Mouse (Mus musculus): Measurements from ENCODE around the gene Cldn12. TPM values are rescaled to one million over a fixed set of nuclear protein-coding genes. Genes with fewer than 3 reads are reported as not detected.

The Cldn12 gene
- polyA plus RNA-seq (2016; fragmentation: Nextera tagmentation; extraction: Ambion mirVana), result 21.6 and 23.6 TPM in 2 replicates

GRCm38 (mm10) chr5:5514196-5515076, at the start of gene Cldn12:
Gene Cldn12 (minus strand): TSS chr5:5514958.
- no peaks in the 10 kb centered on the region for H3K4me1 ChIP-seq (replicated peaks)
- under 1% methylated on average over 77 of the region's 79 CpGs for WGBS
- peak within 1 kb of the TSS; percentile 78 for H3K4me2 ChIP-seq
- no peaks in the 10 kb centered on the region for H3K27me3 ChIP-seq
- no peaks in the 10 kb centered on the region for H3K9me3 ChIP-seq
- peak within 1 kb of the TSS; percentile 95 for H3K27ac ChIP-seq
- H3K36me3 ChIP-seq, result peaks cover 17% of the 10 kb centered on the region
- H3K4me3 ChIP-seq (replicated peaks), result peak within 1 kb of the TSS; percentile 71
- peak; percentile 96 for ATAC-seq (ENCODE audit: insufficient number of reproducible peaks, insufficient read depth, low FRiP score, low TSS enrichment, low read depth)
- peak within 1 kb of the TSS; percentile 70 for H3K9ac ChIP-seq (replicated peaks)

DNA sequence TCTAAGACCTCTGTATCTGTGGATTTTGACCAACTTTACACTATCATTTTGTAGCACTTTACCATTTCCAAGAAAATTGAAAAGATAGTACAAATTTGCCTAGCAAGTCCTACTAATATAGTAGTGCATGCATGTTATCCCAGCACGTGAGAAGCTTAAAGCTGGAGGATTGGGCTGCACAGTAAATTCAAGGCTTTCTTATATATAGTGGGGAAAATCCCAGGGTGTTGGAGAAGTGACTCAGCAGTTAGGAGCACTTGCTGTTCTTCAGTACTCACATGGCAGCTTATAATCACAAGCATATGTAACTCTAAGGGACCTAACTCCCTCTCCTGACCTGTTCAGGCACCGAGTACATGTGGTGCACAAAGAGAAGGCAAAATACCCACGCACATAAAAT, 47.7 kb upstream of the Cldn12 start:
- no peaks in the 10 kb centered on the region for H3K27me3 ChIP-seq
- WGBS, result 70% methylated on average over 3 of the region's 3 CpGs
- no peak overlapping the region for H3K4me3 ChIP-seq (replicated peaks)
- ATAC-seq (ENCODE audit: insufficient number of reproducible peaks, insufficient read depth, low FRiP score, low TSS enrichment, low read depth), result no peak
- H3K27ac ChIP-seq, result no peak overlapping the region
- H3K9ac ChIP-seq (replicated peaks), result no peak overlapping the region
- H3K4me2 ChIP-seq, result no peak overlapping the region
- no peaks in the 10 kb centered on the region for H3K36me3 ChIP-seq
- no peaks in the 10 kb centered on the region for H3K9me3 ChIP-seq
- peaks cover 6% of the 10 kb centered on the region for H3K4me1 ChIP-seq (replicated peaks)

- ATAC-seq (ENCODE audit: insufficient number of reproducible peaks, insufficient read depth, low FRiP score, low TSS enrichment, low read depth), result no peak
- 71% methylated on average over 4 of the region's 4 CpGs for WGBS
Measured at GRCm38 (mm10) chr5:5561041-5561706, 46.4 kb upstream of the Cldn12 start.

DNA sequence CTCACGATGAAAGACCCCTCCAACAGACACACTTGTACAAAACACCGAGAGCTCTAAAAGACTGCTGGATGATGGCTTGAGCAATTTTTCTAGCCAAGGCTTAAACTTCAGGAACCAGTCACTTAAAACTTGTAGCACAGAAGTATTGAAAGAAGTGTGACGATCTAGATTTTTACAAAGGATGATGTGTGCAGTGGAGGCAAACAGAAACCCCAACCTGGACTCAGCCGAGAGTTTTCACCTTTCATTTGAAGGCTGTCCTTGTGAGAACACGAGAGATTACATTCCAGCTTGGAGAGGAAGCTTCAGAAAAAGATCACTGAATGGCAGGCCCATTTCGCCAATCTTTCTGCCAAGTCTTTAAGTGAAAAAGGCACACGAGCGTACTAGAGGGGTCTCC, 45.0 kb upstream of the Cldn12 start:
- peak overlapping the region; percentile 77 for H3K9ac ChIP-seq (replicated peaks)
- H3K27me3 ChIP-seq, result no peaks in the 10 kb centered on the region
- H3K27ac ChIP-seq, result peak overlapping the region; percentile 73
- WGBS, result 47% methylated on average over 8 of the region's 8 CpGs
- H3K9me3 ChIP-seq, result no peaks in the 10 kb centered on the region
- H3K36me3 ChIP-seq, result peaks cover 5% of the 10 kb centered on the region
- ATAC-seq (ENCODE audit: insufficient number of reproducible peaks, insufficient read depth, low FRiP score, low TSS enrichment, low read depth), result no peak; the same call in 1 of the 2 replicates
- H3K4me1 ChIP-seq (replicated peaks), result peaks cover 6% of the 10 kb centered on the region
- H3K4me2 ChIP-seq, result peak overlapping the region; percentile 60
- peak overlapping the region; percentile 67 for H3K4me3 ChIP-seq (replicated peaks)

More at GRCm38 (mm10) chr5:5561041-5561706, 46.4 kb upstream of the Cldn12 start:
- Histone ChIP-seq H3K27me3 (no peaks in the 10 kb centered on the region), H3K27ac (no peak overlapping the region), H3K4me3 (replicated peaks) (no peak overlapping the region), H3K36me3 (no peaks in the 10 kb centered on the region), H3K9me3 (no peaks in the 10 kb centered on the region), H3K4me2 (no peak overlapping the region), H3K9ac (replicated peaks) (no peak overlapping the region), H3K4me1 (replicated peaks) (peaks cover 6% of the 10 kb centered on the region)

- Histone ChIP-seq H3K36me3 (peaks cover 11% of the 10 kb centered on the region), H3K9ac (replicated peaks) (peak within 1 kb of the TSS; percentile 77), H3K27me3 (no peaks in the 10 kb centered on the region), H3K4me2 (peak within 1 kb of the TSS; percentile 60), H3K27ac (peak within 1 kb of the TSS; percentile 73), H3K9me3 (no peaks in the 10 kb centered on the region), H3K4me3 (replicated peaks) (peak within 1 kb of the TSS; percentile 67), H3K4me1 (replicated peaks) (peaks cover 6% of the 10 kb centered on the region)
- peak; percentile 97 for ATAC-seq (ENCODE audit: insufficient number of reproducible peaks, insufficient read depth, low FRiP score, low TSS enrichment, low read depth)
- WGBS, result under 1% methylated on average over 43 of the region's 43 CpGs
Measured at GRCm38 (mm10) chr5:5559079-5559740, 44.5 kb upstream of the Cldn12 start, which contains the start of gene Gtpbp10. Gene Gtpbp10 (minus strand): TSS chr5:5559538.

DNA sequence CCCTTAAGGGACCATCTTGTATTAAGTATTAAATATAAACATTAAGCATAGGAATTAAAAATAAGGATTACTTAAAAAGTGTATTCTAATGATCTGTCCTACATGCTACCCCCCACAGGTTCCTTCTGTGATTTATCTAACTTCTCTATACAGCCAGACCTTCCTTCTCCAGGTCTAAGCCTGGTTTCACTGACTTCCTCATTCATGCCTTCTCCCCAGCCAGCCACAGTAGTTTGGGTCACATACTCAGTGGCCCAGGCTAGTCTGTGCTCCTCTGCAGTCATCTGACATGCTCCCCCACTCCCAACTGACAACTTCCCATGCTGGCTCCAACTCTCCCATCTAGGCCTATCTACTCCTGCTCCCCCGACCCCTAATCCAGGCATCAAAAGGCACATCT, 36.4 kb upstream of the Cldn12 start:
- Histone ChIP-seq H3K36me3 (peaks cover 65% of the 10 kb centered on the region), H3K4me3 (replicated peaks) (no peak overlapping the region), H3K4me1 (replicated peaks) (no peaks in the 10 kb centered on the region), H3K27me3 (no peaks in the 10 kb centered on the region), H3K9me3 (no peaks in the 10 kb centered on the region), H3K27ac (no peak overlapping the region), H3K9ac (replicated peaks) (no peak overlapping the region), H3K4me2 (no peak overlapping the region)
- no peak for ATAC-seq (ENCODE audit: insufficient number of reproducible peaks, insufficient read depth, low FRiP score, low TSS enrichment, low read depth)
- 79% methylated on average over 1 of the region's 1 CpGs for WGBS

DNA sequence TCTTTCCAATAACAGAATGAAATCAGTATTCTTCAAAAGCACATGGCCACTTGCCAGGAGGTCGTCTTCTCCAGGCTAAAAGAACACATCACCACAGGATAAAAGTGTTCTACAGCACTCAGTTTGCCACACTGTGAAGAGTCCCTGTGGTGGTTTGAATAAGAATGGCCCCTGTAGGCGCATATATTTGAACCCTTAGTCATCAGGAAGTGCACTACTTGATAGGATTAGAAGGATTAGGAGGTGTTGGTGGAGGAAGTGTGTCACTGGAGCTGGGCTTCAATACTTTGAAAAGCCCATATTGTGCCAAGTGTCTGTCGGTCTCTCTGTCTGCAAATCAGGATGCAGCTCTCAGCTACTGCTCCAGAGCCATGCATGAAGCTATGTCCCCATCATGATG, 25.6 kb upstream of the Cldn12 start:
- Histone ChIP-seq H3K4me3 (replicated peaks) (no peak overlapping the region), H3K4me2 (no peak overlapping the region), H3K27me3 (no peaks in the 10 kb centered on the region), H3K36me3 (peaks cover 58% of the 10 kb centered on the region), H3K27ac (no peak overlapping the region), H3K9ac (replicated peaks) (no peak overlapping the region), H3K9me3 (no peaks in the 10 kb centered on the region), H3K4me1 (replicated peaks) (no peaks in the 10 kb centered on the region)
- ATAC-seq (ENCODE audit: insufficient number of reproducible peaks, insufficient read depth, low FRiP score, low TSS enrichment, low read depth), result no peak
- WGBS, result 74% methylated on average over 3 of the region's 3 CpGs

DNA sequence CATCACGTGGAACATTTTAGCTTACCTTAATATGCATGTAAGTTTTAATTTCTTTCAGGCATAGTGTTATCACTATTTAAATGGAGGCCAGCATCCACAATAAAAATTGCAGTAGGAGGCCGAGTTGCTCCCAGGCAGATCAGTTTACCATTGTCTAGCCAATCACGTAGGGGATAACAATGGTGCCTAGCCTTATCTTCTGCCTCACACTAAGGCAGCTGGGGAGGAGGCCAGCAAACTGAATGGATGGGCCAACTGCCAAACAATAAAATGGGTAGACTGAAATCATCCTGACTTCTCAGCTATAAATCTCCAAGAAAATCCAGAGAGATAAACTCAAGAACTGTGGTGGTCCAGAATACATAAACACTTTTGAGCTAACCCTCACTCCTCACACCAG, 25.0 kb upstream of the Cldn12 start:
- Histone ChIP-seq H3K36me3 (peaks cover 56% of the 10 kb centered on the region), H3K27ac (no peak overlapping the region), H3K4me2 (no peak overlapping the region), H3K4me3 (replicated peaks) (no peak overlapping the region), H3K4me1 (replicated peaks) (no peaks in the 10 kb centered on the region), H3K27me3 (no peaks in the 10 kb centered on the region), H3K9me3 (no peaks in the 10 kb centered on the region), H3K9ac (replicated peaks) (no peak overlapping the region)
- ATAC-seq (ENCODE audit: insufficient number of reproducible peaks, insufficient read depth, low FRiP score, low TSS enrichment, low read depth), result no peak
- WGBS, result 90% methylated on average over 3 of the region's 3 CpGs

GRCm38 (mm10) chr5:5536131-5536530, 21.4 kb upstream of the Cldn12 start:
- WGBS, result 97% methylated on average over 1 of the region's 1 CpGs
- Histone ChIP-seq H3K9ac (replicated peaks) (no peak overlapping the region), H3K9me3 (no peaks in the 10 kb centered on the region), H3K4me3 (replicated peaks) (no peak overlapping the region), H3K4me2 (no peak overlapping the region), H3K4me1 (replicated peaks) (no peaks in the 10 kb centered on the region), H3K27me3 (no peaks in the 10 kb centered on the region), H3K36me3 (peaks cover 24% of the 10 kb centered on the region), H3K27ac (no peak overlapping the region)
- ATAC-seq (ENCODE audit: insufficient number of reproducible peaks, insufficient read depth, low FRiP score, low TSS enrichment, low read depth), result no peak

DNA sequence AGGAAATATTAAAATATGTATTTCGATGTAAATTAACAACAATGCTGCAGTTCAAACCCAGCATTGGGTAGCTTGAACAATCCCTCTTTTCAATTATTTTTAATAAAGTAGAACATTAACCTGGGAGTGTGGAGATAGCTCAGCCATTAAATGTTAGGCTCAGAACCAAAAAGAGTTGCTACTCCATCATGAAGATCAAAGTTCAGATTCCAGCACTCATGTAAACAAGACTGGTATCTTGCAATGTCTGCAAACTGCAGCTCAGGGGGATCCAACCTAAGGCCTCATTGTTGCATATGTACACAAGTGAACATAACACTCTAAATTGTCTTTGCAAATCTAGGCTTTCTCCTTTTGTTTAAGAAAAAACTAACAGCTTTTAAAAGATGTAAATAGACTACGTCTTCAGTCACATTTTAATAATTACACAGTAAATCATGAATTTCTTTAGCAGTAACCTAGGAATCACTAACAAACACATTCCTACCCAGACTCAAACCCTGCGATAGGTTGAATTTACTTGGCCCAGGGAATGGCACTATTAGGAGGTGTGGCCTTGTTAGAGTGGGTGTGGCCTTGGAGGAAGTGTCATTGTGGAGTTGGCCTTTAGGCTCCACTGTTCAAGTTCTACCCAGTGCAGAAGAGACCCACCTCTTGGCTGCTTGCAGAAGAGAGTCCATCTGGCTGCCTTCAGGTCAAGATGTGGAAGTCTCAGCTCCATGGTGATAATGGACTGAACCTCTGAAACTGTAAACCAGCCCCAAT, 19.1 kb upstream of the Cldn12 start:
- H3K9ac ChIP-seq (replicated peaks), result no peak overlapping the region
- H3K4me2 ChIP-seq, result no peak overlapping the region
- H3K9me3 ChIP-seq, result no peaks in the 10 kb centered on the region
- no peaks in the 10 kb centered on the region for H3K4me1 ChIP-seq (replicated peaks)
- H3K4me3 ChIP-seq (replicated peaks), result no peak overlapping the region
- ATAC-seq (ENCODE audit: insufficient number of reproducible peaks, insufficient read depth, low FRiP score, low TSS enrichment, low read depth), result no peak
- 92% methylated on average over 3 of the region's 3 CpGs for WGBS
- H3K27me3 ChIP-seq, result no peaks in the 10 kb centered on the region
- H3K36me3 ChIP-seq, result peaks cover 9% of the 10 kb centered on the region
- no peak overlapping the region for H3K27ac ChIP-seq
